Mouse (Mus musculus): ENCODE data around the gene Sec14l5.

GRCm38 (mm10) chr16:5156495-5156894 is 9.6 kb downstream of the Sec14l5 start:
- TF ChIP-seq CTCF (IDR thresholded peaks at IDR 0.05; ENCODE audit: insufficient read depth, low read depth, low read length) (no peak), POLR2A (IDR thresholded peaks at IDR 0.05; ENCODE audit: insufficient read depth, low read depth, low read length) (no peak)

Measured in olfactory bulb, adult 2 months (tissue).